Mouse (Mus musculus) gastrocnemius, postnatal 36 days (tissue): ENCODE data around the gene Kdelr3. TPM values are rescaled to one million over a fixed set of nuclear protein-coding genes. Genes with fewer than 3 reads are reported as not detected.

Experiments used
- DNase-seq, 2 experiments: peaks; one replicate each; pipeline ENCODE4 v3.0.0; 2022
- intact Hi-C: fragments of 180-260 bp; cut with DNase I; formaldehyde crosslinking; loops from one replicate; pipeline ENCODE4 v1.15.1; 2025
- long read RNA-seq, 2 experiments: library from polyadenylated mRNA; stranded (forward); transcript quantifications; one replicate each; pipeline ENCODE4 v2.0.0; 2021
- total RNA-seq, 2 experiments: library from RNA; stranded (reverse); gene quantifications; 2 replicates each; pipeline ENCODE4 v1.2.3; 2021

Gene Kdelr3
- total RNA-seq = 1 to 10 TPM; 4.0 to 4.3 TPM
- long read RNA-seq, experiment 1, partial matches to known transcripts = 0 of 3 reads
- long read RNA-seq, experiment 1, other reads (novel, unspliced or antisense) = 2 of 3 reads
- long read RNA-seq, experiment 2, partial matches to known transcripts = 1 of 3 reads
- long read RNA-seq, experiment 2, other reads (novel, unspliced or antisense) = 0 of 3 reads

DNA sequence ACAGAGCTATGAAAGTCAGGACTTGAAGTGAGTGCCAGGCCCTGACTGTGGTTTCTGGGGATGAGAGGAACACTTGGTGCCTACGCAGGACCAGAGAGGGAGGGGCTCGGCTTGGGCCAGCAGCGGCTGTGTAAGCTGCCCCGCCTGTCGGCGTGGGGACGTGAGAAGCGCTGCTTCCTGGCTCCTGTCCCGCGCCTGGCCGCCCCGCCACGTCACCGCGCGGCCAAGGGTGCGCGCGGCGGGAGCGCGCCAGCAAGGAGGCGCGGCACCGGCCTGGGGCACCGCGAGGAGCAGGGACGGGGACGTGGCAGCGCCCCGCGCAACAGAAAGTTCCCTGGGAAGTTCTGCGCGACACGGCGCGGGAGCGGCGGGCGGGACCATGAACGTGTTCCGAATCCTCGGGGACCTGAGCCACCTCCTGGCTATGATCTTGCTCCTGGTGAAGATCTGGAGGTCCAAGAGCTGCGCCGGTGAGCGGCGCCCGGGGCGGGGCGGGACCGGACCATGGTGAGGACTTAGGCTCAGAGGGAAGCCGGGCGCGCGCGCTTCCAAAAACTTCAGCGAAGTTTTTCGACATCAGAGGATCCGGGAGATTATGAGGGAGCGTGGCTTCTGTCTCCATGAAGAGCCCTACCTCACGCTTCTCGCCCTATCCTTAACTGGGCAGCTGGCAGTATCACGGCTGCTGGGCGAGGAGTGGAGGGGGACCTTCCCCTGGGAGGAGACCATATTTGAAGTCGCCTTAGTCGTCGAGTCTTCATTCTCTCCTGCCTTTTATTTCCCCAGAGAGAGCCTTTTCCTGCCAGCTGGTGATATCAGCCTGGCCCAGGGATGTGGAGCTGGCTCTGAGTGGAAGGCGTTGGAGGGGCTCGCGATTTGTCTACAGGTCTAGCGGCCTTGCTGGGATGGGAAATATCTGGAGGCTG lies at the start of gene Kdelr3:
Gene Kdelr3, plus strand, starts transcription at position 241 of the 926 bp plus-strand sequence.
- intact Hi-C loops = no loop called here
- peak; percentile 80 to 85 for DNase-seq

DNA sequence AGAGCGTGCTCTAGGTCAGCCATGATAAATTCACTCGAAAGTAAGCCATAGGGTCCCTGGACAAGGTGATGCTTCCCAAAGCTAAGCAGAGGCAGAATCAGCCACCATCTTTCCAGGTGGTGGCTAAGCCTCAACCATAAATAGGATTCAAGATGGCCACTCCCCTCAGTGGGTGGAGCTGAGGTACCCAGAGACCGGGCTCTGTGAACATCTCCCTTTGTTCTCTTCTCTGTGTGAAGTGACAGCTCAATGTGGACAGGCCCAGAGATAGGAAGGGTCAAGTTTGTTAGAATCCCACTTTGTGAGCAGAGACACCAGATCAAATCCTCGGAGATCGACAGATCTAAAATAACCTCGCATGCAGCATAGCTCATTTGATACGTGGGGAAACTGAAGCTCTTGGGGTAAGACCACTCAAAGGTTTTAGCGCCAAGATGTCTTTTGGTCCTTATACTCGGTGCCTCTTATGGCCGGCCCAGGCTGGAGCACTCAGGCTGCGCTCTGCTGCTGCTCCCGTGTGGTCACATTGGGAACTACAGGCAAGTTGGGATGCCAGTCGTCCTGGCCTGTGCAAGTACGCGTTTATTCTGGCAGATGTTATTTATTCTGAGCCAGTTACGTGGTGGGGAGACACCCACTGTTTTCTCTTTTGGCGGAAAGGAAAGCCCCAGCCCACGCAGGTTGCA lies 49.5 kb upstream of the Kdelr3 start:
- DNase-seq = peak; percentile 83
- intact Hi-C loops = loop anchor here (2.0 to 5.0 kb wide), 4 partner anchors 54 to 244 kb away; no protein-coding TSS in a partner anchor

DNA sequence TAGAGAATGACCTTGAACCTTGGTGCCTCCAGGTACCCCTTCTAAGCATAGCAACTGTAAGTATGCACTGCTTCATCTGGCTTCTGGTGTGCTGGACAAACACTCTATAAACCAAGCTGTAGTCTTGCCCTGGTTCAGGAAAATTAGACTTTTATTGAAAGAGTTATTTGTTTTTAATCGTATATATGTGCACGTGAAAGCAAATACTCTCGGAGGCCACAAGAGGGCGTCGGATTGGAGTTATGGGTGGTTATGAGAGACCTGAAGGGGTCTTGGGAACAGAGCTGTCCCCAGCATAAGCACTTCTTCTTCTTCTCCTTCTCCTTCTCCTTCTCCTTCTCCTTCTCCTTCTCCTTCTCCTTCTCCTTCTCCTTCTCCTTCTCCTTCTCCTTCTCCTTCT lies 46.6 kb upstream of the Kdelr3 start:
- no peak for DNase-seq
- intact Hi-C loops = loop anchor here (5.0 kb wide), 2 partner anchors 92 to 247 kb away; no protein-coding TSS in a partner anchor

DNA sequence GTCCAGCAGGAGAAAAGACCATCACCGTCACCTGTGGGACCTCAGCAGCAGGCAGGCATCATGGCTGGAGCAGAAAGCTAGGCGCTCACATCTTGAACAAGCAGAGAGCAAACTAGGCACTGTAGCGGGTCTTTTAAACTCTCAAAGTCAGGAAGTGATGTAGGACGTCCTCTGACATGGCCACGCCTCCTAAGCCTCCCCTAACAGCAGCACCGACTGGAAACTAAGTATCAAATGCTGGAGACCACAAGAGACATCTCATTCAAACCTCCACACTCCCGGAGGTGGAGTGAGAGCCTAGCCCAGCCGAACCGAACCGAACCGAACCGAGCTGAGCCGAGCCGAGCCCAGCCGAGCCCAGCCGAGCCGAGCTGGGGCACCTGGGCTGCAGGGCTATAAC lies 45.6 kb upstream of the Kdelr3 start:
- DNase-seq = no peak
- intact Hi-C loops = no loop called here

DNA sequence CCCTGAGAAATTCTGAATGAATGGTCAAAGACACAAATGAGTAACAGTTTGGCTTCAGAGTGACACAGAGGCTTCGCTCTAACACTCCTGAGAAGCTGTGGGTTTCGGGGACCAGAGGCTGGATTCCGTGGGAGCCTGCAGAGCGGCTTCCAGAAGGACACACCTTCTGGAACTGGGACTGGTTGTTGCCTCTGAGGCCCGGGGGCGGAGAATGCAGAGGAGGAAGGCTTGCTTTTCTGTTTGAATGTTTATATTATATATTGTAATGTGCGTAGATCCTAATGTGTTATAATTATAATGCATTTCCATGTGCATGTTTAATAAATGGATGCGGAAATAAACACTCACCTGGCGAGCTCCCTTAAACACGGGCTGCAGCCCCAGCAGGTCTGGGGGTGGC lies 45.1 kb upstream of the Kdelr3 start:
- no peak for DNase-seq
- intact Hi-C loops = no loop called here

DNA sequence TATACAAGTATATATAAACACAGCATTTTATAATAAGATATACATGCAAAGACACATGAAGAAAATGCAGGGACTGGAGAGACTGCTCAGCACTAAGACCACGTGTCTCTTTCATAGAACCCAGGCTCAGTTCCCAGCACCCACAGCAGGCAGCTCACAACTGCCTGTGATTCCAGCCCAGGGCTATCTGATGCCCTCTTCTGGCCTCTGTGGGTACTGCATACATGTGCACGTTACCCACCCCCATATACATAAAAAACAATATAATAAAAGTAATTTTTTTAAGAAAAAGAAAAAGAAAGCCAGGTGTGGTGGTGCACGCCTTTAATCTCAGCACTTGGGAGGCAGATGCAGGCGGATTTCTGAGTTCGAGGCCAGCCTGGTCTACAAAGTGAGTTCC lies 43.2 kb upstream of the Kdelr3 start:
- intact Hi-C loops = no loop called here
- no peak for DNase-seq

DNA sequence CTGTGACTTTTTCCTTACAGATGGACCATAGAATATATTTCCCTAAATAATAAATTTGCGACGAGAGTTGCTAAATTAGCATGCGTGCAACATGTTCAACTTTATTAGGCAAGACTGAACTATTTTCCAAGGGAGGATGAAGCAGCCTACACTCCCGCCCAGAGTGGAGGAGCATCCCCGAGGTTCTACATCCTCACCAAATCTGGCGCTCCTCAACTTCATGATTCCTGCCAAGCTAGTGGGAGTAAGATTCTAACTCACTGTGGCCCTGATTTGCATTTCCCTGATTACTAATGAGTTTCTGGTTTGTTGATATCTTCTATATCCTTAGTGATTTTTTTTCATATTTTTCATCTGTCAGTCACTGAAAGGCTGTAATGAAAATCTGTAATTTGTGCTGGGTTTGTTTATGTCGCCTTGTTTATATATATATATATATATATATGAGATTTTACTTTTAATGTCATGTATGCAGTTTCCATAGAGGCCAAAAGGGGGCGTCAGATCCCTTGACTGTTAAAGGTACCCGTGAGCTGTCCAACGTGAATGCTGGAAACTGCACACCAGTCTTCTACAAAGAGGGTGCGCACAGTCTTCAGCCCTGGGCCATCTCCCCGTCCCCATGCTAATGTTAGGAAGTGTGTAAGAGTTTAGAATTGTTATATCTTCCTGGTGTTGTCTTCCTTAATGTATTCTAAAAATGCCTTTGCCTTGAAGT lies 42.4 kb upstream of the Kdelr3 start:
- intact Hi-C loops = no loop called here

DNA sequence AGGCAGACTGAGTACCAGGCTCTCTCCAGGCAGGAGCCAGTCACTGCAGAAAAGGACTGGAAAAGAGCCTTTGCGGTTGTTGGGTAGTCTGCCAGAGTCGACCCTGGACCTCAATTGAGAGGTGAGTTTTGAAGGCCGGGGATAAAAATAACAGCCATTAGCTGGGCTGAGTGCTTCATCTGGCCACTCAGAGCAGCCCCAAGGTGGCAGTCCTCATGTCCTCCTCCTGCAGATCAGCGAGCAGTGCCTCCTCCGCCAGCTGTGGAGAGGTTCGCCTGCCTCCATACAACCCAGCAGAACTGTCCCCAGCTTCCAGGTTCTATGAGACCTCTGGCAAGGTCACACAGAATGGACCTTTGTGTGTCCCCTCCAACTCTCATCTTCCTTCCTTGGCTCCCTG lies 39.0 kb upstream of the Kdelr3 start:
- no peak for DNase-seq
- intact Hi-C loops = no loop called here

More for the DNA sequence above, 42.4 kb upstream of the Kdelr3 start:
- no peak for DNase-seq

DNA sequence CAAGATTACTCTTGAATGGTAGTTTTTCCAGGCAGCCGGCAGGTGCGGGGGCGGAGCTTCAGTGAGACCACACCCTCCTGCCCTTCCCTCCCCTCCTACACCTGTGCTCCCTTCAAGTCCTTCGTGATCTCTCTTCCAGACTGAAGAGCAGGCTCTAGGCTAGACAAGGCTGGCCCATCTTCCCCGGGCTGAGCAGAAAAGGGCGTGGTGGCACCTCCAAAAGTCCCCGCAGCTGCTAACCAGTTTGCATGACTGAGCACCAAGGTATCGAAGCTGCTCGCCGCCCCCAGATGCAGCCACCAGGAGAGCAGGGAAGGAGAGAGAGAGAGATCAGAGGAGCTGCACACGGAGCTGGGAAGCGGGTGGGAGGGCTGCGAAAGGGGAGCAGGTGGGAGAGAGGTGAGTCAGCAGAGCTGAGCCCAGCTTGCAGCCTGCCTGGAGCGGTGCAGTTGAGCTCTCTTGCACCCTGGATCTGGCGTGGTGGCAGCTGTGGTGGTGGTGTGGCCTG lies 35.0 kb upstream of the Kdelr3 start:
- no peak for DNase-seq
- intact Hi-C loops = no loop called here

DNA sequence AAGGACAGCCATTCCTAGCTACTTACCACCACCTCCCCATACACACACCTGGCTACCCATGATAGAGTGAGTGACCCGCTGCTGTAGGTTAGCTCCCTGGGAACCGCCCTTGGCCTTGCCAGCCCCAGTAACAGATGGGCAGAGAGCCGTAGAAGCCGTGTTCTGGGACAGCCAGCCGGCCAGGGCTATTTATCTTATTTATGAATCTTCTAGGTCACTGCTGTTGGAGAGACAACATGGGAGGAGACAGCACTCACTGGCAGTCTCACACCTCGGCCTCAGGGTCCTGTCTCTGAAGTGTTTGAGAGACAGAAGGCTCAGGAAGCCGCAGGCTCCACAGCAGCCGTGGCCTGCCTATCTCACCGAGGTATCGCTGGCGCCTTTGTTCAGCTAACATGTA lies 26.7 kb upstream of the Kdelr3 start:
- intact Hi-C loops = loop anchor here (5.0 kb wide), 1 partner anchor 113 kb away; no protein-coding TSS in a partner anchor
- DNase-seq = no peak

DNA sequence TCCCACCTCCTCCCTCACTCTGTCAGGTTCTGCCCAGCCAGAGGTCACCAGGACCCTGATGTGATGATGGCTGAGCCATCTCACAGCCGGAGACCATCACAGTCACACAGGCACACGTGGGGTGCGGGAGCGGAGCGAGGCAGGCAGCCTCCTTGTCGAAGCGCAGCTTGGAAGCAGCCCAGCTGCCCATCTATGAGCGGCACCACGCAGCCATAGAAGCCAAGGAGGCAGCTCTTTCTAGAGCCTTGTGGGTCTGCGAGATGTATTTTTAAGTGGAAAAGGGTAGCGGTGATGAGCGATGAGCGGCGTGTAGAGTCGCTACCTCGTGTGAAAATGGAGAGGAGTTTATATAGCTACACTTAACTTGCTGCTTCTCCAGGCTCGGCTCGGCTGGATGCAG lies 22.7 kb upstream of the Kdelr3 start:
- intact Hi-C loops = no loop called here

DNA sequence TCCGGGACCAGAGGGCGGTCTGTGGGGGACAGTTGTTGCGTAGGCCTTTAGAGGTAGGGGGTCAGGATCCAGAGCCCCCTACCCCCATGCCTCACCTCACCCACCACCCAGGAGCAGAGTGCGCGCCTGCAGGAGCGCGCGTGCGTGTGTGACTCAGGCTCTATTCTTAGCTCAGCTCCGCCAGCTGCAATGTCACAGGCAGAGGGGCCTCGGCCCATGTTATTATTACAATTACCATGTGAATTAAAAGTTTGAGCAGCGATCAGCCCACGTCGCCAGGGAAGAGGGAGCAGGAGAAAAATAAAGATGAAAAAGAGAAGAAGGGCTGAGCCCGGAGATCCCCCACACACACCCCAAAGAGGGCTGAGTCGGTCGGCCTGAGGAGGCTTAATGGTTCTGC lies 16.1 kb upstream of the Kdelr3 start:
- no peak for DNase-seq
- intact Hi-C loops = no loop called here

More for the DNA sequence above, 22.7 kb upstream of the Kdelr3 start:
- no peak for DNase-seq

DNA sequence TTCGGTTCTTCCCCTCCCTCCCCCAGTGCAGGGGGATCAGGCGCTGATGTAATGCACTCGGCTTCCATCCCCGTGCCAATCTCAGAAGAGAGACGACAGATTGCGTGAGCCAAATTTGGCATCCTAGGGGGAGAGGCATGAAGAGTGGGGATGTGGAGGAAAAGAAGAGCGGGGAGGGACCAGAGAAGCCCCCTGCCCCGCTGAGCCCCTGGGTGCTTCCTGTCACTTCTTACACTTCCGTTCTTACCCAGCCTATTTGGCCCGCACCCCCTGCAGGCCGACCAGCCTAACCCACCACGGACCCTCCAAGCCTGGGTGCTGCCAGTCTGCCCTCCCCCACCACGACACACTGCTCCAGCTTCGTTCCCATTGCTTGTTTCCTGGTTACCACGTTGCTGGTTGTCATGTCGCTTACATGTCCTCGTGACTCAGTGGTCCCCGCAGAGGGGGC lies 13.3 kb upstream of the Kdelr3 start:
- no peak for DNase-seq
- intact Hi-C loops = no loop called here

DNA sequence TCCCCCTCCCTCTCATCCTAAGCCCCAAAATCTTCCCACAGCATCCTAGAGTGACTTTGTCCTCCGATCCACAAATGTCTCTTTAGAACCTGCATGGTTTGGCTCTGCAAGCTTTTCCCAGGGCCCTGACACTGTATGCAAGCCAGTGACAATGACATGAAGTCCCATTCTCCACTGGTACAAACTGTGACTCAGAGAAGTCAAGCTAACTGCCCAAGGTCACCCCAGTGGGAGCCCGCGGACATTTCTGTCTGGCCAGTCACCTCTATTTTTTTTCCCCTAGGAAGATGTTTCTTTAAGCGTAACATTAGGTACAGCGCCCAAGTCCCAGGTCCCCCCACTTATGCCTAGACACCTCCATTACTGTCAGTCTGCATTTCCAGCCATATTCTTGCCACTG lies 12.8 kb upstream of the Kdelr3 start:
- intact Hi-C loops = no loop called here
- no peak for DNase-seq

DNA sequence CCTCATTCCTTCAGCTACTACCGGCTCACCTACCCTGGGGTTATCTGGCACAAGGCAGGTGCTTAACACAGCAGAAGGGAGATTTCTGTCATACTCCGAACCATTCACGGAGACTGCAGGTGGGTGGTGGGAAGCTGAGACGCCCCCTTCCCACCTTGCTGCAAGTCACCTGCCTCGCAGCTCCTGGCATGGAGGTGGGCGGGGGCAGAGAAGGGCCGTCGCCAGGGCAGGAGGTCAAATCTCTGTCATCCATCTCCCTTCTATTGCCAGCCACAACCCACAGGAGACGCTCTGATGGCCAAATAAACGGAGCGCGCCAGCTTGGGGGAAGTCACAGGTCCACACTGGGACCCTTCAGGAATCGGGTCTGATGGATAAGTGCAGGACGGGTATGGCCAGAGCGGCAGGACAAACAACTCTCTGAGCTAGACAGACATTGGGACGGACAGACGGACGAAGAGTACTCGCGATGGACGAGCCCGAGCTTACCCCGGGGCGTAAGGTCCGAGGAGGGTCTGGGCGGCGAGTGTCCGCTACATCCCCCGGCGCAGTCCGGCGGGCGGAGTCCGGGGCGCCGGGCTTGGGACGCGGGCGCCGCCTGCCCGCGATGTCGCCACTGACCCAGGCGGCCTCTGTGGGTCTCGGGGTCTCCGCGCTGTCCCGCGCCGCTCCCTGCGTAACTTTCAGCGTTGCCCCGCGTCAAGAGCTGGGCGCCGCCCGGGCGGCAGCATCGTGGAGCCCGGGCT lies 11.3 kb upstream of the Kdelr3 start, which contains the start of gene Kcnj4:
Gene Kcnj4, minus strand, starts transcription at position 535 of the 746 bp plus-strand sequence.
- DNase-seq = no peak
- intact Hi-C loops = no loop called here

DNA sequence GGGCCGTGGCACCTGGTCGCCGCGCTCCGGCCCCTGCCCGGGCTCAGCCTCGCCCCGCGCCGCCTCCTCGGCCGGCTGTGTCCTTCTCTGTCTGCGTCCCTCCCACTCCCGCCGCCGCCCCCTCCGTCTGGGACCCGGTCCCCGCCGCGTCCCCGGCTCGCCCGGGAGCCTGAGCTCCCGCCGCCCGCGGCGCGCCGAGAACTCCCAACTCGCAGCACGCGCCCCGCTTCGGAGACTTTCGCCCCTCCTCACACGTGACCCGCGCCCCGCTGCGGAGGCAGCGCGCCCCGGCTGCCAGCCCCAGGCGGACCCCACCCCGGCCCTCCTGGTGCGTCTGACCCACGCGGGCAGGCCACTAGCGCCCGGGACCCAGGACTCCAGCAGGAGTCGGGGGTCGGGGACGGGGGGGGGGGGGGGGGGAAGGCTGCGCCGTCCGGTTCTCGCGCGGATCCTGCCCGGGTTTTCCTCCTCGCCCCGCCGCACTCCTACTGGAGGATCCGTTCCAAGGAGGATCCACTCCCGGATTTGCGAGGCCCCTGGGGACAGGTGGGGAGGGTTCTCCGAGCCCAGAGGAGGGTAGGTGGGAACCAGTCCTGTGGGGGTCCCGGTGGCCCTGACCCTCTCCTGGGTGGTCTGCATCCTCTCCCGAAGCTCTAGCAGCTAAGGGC lies 10.5 kb upstream of the Kdelr3 start:
- DNase-seq = peak; percentile 52 to 55
- intact Hi-C loops = no loop called here

DNA sequence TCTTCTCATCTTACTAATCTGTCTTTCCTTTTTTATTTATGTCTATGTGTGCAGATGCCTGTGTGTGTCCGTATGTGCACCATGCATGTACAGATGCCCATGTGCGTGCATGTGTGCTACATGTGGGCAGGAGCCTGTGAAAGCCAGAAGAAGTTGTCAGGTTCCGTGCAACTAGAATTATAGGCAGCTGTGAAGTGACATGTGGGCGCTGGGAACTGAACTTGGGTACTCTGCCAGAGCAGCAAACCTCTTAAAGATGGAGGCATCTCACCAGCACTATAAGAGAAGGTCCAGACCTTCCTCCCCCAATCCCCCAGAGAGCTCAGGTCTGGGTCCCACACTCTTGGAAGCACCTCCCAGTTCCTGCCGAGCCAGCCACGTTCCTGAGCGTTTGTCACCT lies 9.8 kb upstream of the Kdelr3 start:
- intact Hi-C loops = no loop called here
- no peak for DNase-seq

DNA sequence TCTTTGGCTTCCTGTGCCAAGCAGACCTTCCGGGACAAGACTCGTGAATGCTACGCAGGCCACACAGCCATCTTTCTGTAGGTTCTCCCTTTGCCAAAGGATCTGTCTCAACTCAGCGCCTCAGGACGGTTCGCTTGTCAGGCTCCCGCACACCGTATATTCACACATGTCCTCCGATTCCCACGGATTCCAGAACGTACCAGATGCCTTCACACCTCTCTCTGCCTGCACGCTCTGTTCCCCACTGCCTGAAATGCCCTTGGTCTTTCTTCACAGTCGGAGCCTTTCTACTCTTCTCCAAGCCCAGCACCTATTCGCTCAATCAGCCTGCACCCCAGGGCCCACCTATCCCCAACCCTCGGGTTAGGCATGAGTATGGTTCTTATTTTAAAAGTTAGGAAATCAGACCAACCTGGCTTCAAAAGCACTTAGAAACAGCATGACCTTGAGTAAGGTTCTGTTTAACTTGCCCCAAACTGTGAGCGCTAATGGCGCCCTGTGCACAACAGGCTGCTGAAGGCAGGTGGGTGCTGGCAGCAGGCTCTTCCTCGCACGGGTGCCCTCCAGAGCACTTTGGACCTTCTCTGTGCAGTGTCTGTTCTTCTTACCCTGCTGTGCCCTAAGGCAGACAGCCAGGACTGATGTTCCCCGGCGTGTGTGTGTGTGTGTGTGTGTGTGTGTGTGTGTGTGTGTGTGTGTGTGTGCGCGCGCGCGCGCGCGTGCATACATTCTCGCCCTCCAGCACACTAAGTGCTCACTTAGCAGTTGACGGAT lies 9.0 kb upstream of the Kdelr3 start:
- intact Hi-C loops = no loop called here
- DNase-seq = no peak
